Mouse (Mus musculus) colon, adult 2 months (tissue): ENCODE results near the gene Ccdc30. TPM values are rescaled to one million over a fixed set of nuclear protein-coding genes. Genes with fewer than 3 reads are reported as not detected.

Source experiments
- polyA plus RNA-seq: library from polyadenylated mRNA; depleted of rRNA; stranded (reverse); fragments of >200 nt; gene quantifications from 2 replicates; pipeline ENCODE4 v1.2.3, GENCODE M21; 2012; rRNA removed

Gene Ccdc30
- 0.19 and 0.21 TPM in 2 replicates for polyA plus RNA-seq

GRCm38 (mm10) chr4:119415072-119415753, at the start of gene Ccdc30:
Ccdc30 (minus strand) TSS chr4:119415521.

GRCm38 (mm10) chr4:119422294-119422964, 7.1 kb upstream of the Ccdc30 start, which contains the start of the genes Ppcs and Zmynd12:
Ppcs (minus strand) TSS chr4:119422420.
Zmynd12 (plus strand) TSS chr4:119422814.

GRCm38 (mm10) chr4:119320131-119320830, 95.0 kb downstream of the Ccdc30 start, which contains the start of gene Ppih:
Ppih (minus strand) TSS chr4:119320546.

GRCm38 (mm10) chr4:119294415-119295133, 120.7 kb downstream of the Ccdc30 start, which contains the start of gene Ybx1:
Ybx1 (minus strand) TSS chr4:119294604.

Other genes starting within 250 kb of the Ccdc30 start
- 11.5 and 12.1 TPM in 2 replicates for gene Zfp691, start 241.3 kb downstream of the Ccdc30 start, polyA plus RNA-seq
- gene Ermap, start 225.5 kb downstream of the Ccdc30 start, polyA plus RNA-seq, result 0.06 and 0.27 TPM in 2 replicates
- gene Svbp, start 220.2 kb downstream of the Ccdc30 start, polyA plus RNA-seq, result 33.4 and 37.7 TPM in 2 replicates
- not detected in 2 replicates for gene Tmem269, start 197.3 kb downstream of the Ccdc30 start, polyA plus RNA-seq
- gene AU022252, start 182.8 kb downstream of the Ccdc30 start, polyA plus RNA-seq, result 4.8 and 6.9 TPM in 2 replicates
- 11.4 and 14.1 TPM in 2 replicates for gene P3h1, start 182.6 kb downstream of the Ccdc30 start, polyA plus RNA-seq
- 0.02 and 0.13 TPM in 2 replicates for gene Cldn19, start 160.1 kb downstream of the Ccdc30 start, polyA plus RNA-seq
- gene Ybx1, start 120.9 kb downstream of the Ccdc30 start, polyA plus RNA-seq, result 157 and 196 TPM in 2 replicates
- 2.9 and 5.5 TPM in 2 replicates for gene Ppih, start 95.0 kb downstream of the Ccdc30 start, polyA plus RNA-seq
- 24.4 and 28.1 TPM in 2 replicates for gene Ppcs, start 6.9 kb upstream of the Ccdc30 start, polyA plus RNA-seq
- gene Zmynd12, start 7.3 kb upstream of the Ccdc30 start, polyA plus RNA-seq, result 0.84 and 2.2 TPM in 2 replicates
- 0.82 and 0.93 TPM in 2 replicates for gene Rimkla, start 77.1 kb upstream of the Ccdc30 start, polyA plus RNA-seq
- 9.2 and 12.6 TPM in 2 replicates for gene Foxj3, start 121.5 kb upstream of the Ccdc30 start, polyA plus RNA-seq
- gene Frg2f1, start 124.0 kb upstream of the Ccdc30 start, polyA plus RNA-seq, result 7.7 and 8.9 TPM in 2 replicates
- 4,090 and 6,344 TPM in 2 replicates for gene Guca2a, start 222.2 kb upstream of the Ccdc30 start, polyA plus RNA-seq
- gene Guca2b, start 243.4 kb upstream of the Ccdc30 start, polyA plus RNA-seq, result 43.3 and 57.6 TPM in 2 replicates